Mouse (Mus musculus) gastrocnemius, adult 18-20 months (tissue): ENCODE data around the gene Chrnb1. TPM values are rescaled to one million over a fixed set of nuclear protein-coding genes. Genes with fewer than 3 reads are reported as not detected.

Experiments used
- total RNA-seq, 2 experiments: library from RNA; stranded (reverse); gene quantifications; 2 replicates each; pipeline ENCODE4 v1.2.3; 2021

Chrnb1 gene
- total RNA-seq, 2 experiments from 2014 or later, result 30.6 to 31.2 TPM

Other genes starting within 250 kb of the Chrnb1 start
- gene Dnah2, start 246.8 kb downstream of the Chrnb1 start, total RNA-seq, result under 1 TPM; 0.14 to 0.83 TPM
- gene Efnb3, start 235.7 kb downstream of the Chrnb1 start, total RNA-seq, result under 1 TPM; 0.37 to 0.74 TPM
- gene Wrap53, start 215.7 kb downstream of the Chrnb1 start, total RNA-seq, result 1 to 10 TPM; 3.2 to 3.3 TPM
- gene Trp53, start 215.6 kb downstream of the Chrnb1 start, total RNA-seq, result 10 to 100 TPM; 12.9 to 15.3 TPM
- 100 to 1,000 TPM; 347 to 393 TPM for gene Atp1b2, start 190.0 kb downstream of the Chrnb1 start, total RNA-seq
- gene Shbg, start 178.0 kb downstream of the Chrnb1 start, total RNA-seq, result not detected
- 1 to 10 TPM; 2.5 to 2.6 TPM for gene Sat2, start 173.9 kb downstream of the Chrnb1 start, total RNA-seq
- gene Fxr2, start 163.0 kb downstream of the Chrnb1 start, total RNA-seq, result 100 to 1,000 TPM; 101 to 106 TPM
- not detected for gene Sox15, start 140.6 kb downstream of the Chrnb1 start, total RNA-seq
- 1 to 10 TPM; 7.5 to 9.5 TPM for gene Mpdu1, start 133.3 kb downstream of the Chrnb1 start, total RNA-seq
- gene Cd68, start 129.8 kb downstream of the Chrnb1 start, total RNA-seq, result 1 to 10 TPM; 1.2 to 4.0 TPM
- gene Eif4a1, start 123.5 kb downstream of the Chrnb1 start, total RNA-seq, result 10 to 100 TPM; 69.6 to 97.7 TPM
- 10 to 100 TPM; 21.9 to 25.4 TPM for gene Senp3, start 113.9 kb downstream of the Chrnb1 start, total RNA-seq
- under 1 TPM; 0.62 to 0.64 TPM for gene Tnfsf13, start 110.2 kb downstream of the Chrnb1 start, total RNA-seq
- 10 to 100 TPM in 1 of 2 experiments, 1 to 10 TPM in 1; 7.4 to 10.4 TPM for gene Tnfsf12, start 100.1 kb downstream of the Chrnb1 start, total RNA-seq
- gene Tnfsfm13, start 99.8 kb downstream of the Chrnb1 start, total RNA-seq, result 1 to 10 TPM; 1.1 to 1.3 TPM
- gene Polr2a, start 37.3 kb downstream of the Chrnb1 start, total RNA-seq, result 10 to 100 TPM; 33.0 to 33.9 TPM
- gene Slc35g3, start 34.0 kb downstream of the Chrnb1 start, total RNA-seq, result not detected
- 10 to 100 TPM; 37.1 to 37.5 TPM for gene Zbtb4, start 30.0 kb downstream of the Chrnb1 start, total RNA-seq
- gene Fgf11, start 5.9 kb upstream of the Chrnb1 start, total RNA-seq, result 1 to 10 TPM; 3.5 to 4.0 TPM
- under 1 TPM; 0.14 to 0.18 TPM for gene Tmem102, start 9.7 kb upstream of the Chrnb1 start, total RNA-seq
- gene Gm39566, start 19.4 kb upstream of the Chrnb1 start, total RNA-seq, result not detected
- gene Spem2, start 22.5 kb upstream of the Chrnb1 start, total RNA-seq, result not detected
- gene Spem1, start 26.2 kb upstream of the Chrnb1 start, total RNA-seq, result not detected
- 1 to 10 TPM; 1.9 to 2.9 TPM for gene Nlgn2, start 41.8 kb upstream of the Chrnb1 start, total RNA-seq
- gene Tmem256, start 42.6 kb upstream of the Chrnb1 start, total RNA-seq, result 100 to 1,000 TPM; 141 to 164 TPM
- 10 to 100 TPM; 10.1 to 12.7 TPM for gene Plscr3, start 50.4 kb upstream of the Chrnb1 start, total RNA-seq
- gene Tnk1, start 62.8 kb upstream of the Chrnb1 start, total RNA-seq, result under 1 TPM in 1 of 2 experiments, not detected in 1; 0.07 TPM
- gene Tmem95, start 82.1 kb upstream of the Chrnb1 start, total RNA-seq, result not detected
- gene Kctd11, start 85.5 kb upstream of the Chrnb1 start, total RNA-seq, result 1 to 10 TPM; 1.3 to 1.5 TPM
- gene Acap1, start 99.6 kb upstream of the Chrnb1 start, total RNA-seq, result under 1 TPM; 0.21 to 0.30 TPM
- under 1 TPM; 0.24 to 0.25 TPM for gene 2810408A11Rik, start 105.0 kb upstream of the Chrnb1 start, total RNA-seq
- gene Neurl4, start 105.1 kb upstream of the Chrnb1 start, total RNA-seq, result 10 to 100 TPM; 25.9 to 27.4 TPM
- gene Gps2, start 117.9 kb upstream of the Chrnb1 start, total RNA-seq, result 10 to 100 TPM; 50.8 to 55.8 TPM
- gene Eif5a, start 126.0 kb upstream of the Chrnb1 start, total RNA-seq, result 100 to 1,000 TPM; 408 to 425 TPM
- 10 to 100 TPM in 1 of 2 experiments, 1 to 10 TPM in 1; 9.3 to 11.4 TPM for gene Ybx2, start 139.9 kb upstream of the Chrnb1 start, total RNA-seq
- gene Slc2a4, start 152.2 kb upstream of the Chrnb1 start, total RNA-seq, result 100 to 1,000 TPM; 424 to 439 TPM
- not detected for gene Cldn7, start 168.8 kb upstream of the Chrnb1 start, total RNA-seq
- gene Ctdnep1, start 185.2 kb upstream of the Chrnb1 start, total RNA-seq, result 100 to 1,000 TPM; 222 to 237 TPM
- gene Elp5, start 186.6 kb upstream of the Chrnb1 start, total RNA-seq, result 10 to 100 TPM; 35.1 to 35.3 TPM
- 100 to 1,000 TPM; 211 to 222 TPM for gene Gabarap, start 195.2 kb upstream of the Chrnb1 start, total RNA-seq
- 10 to 100 TPM; 18.0 to 19.2 TPM for gene Phf23, start 199.8 kb upstream of the Chrnb1 start, total RNA-seq
- 1 to 10 TPM; 3.5 to 4.3 TPM for gene Dvl2, start 204.7 kb upstream of the Chrnb1 start, total RNA-seq
- 100 to 1,000 TPM; 319 to 378 TPM for gene Acadvl, start 219.5 kb upstream of the Chrnb1 start, total RNA-seq
- 1 to 10 TPM; 3.4 to 5.3 TPM for gene Dlg4, start 221.0 kb upstream of the Chrnb1 start, total RNA-seq